Mouse (Mus musculus) cerebellum, adult 8-10 months (tissue): ENCODE measurements around the gene Rtp3.

ENCODE experiments used
- DNase-seq: peaks from one replicate; pipeline ENCODE4 v3.0.0; 2022

Gene Rtp3

GRCm38 (mm10) chr9:110990204-110990603, at the start of gene Rtp3:
Gene Rtp3, minus strand, starts transcription at chr9:110990583.
- DNase-seq: no peak

GRCm38 (mm10) chr9:111039966-111040365, 49.6 kb upstream of the Rtp3 start:
- no peak for DNase-seq

GRCm38 (mm10) chr9:111033717-111034116, 43.3 kb upstream of the Rtp3 start:
- DNase-seq: no peak

- DNase-seq: no peak
Observed at GRCm38 (mm10) chr9:111026791-111027190, 36.4 kb upstream of the Rtp3 start.

GRCm38 (mm10) chr9:111019022-111019421, 28.6 kb upstream of the Rtp3 start, which contains the start of gene Ltf:
Gene Ltf, plus strand, starts transcription at chr9:111019271.
- no peak for DNase-seq

GRCm38 (mm10) chr9:111015658-111016057, 25.3 kb upstream of the Rtp3 start:
- no peak for DNase-seq

GRCm38 (mm10) chr9:111012041-111012440, 21.7 kb upstream of the Rtp3 start:
- DNase-seq: no peak

- no peak for DNase-seq
Observed at GRCm38 (mm10) chr9:111011550-111011949, 21.2 kb upstream of the Rtp3 start.

GRCm38 (mm10) chr9:111009763-111010162, 19.4 kb upstream of the Rtp3 start:
- DNase-seq: no peak

- DNase-seq: no peak
Observed at GRCm38 (mm10) chr9:111006544-111006943, 16.2 kb upstream of the Rtp3 start.

- no peak for DNase-seq
Observed at GRCm38 (mm10) chr9:111003279-111003678, 12.9 kb upstream of the Rtp3 start.

GRCm38 (mm10) chr9:111001621-111002020, 11.2 kb upstream of the Rtp3 start:
- DNase-seq: no peak

GRCm38 (mm10) chr9:110999856-111000255, 9.5 kb upstream of the Rtp3 start:
- DNase-seq: no peak

GRCm38 (mm10) chr9:110999056-110999455, 8.7 kb upstream of the Rtp3 start:
- DNase-seq: no peak

- DNase-seq: peak; percentile 37
Observed at GRCm38 (mm10) chr9:110997245-110997644, 6.9 kb upstream of the Rtp3 start.

- peak; percentile 51 for DNase-seq
Observed at GRCm38 (mm10) chr9:110994716-110995172, 4.4 kb upstream of the Rtp3 start.

- DNase-seq: no peak
Observed at GRCm38 (mm10) chr9:110993281-110993709, 2.9 kb upstream of the Rtp3 start.

GRCm38 (mm10) chr9:110989543-110989942, 840 bp downstream of the Rtp3 start:
- DNase-seq: no peak

GRCm38 (mm10) chr9:110989141-110989540, 1.2 kb downstream of the Rtp3 start:
- no peak for DNase-seq

- no peak for DNase-seq
Observed at GRCm38 (mm10) chr9:110988078-110988477, 2.3 kb downstream of the Rtp3 start.

GRCm38 (mm10) chr9:110987331-110987730, 3.1 kb downstream of the Rtp3 start:
- DNase-seq: no peak

- DNase-seq: no peak
Observed at GRCm38 (mm10) chr9:110985951-110986350, 4.4 kb downstream of the Rtp3 start.

GRCm38 (mm10) chr9:110985541-110985940, 4.8 kb downstream of the Rtp3 start:
- DNase-seq: no peak

- no peak for DNase-seq
Observed at GRCm38 (mm10) chr9:110984096-110984495, 6.3 kb downstream of the Rtp3 start.

GRCm38 (mm10) chr9:110982351-110982750, 8.0 kb downstream of the Rtp3 start:
- DNase-seq: no peak

- DNase-seq: no peak
Observed at GRCm38 (mm10) chr9:110979411-110979810, 11.0 kb downstream of the Rtp3 start.
